Mouse (Mus musculus) heart, adult 9 months (tissue): Measurements from ENCODE around the gene Brca1.
A peak's percentile ranks its signal among the peaks of the same experiment; 100 is the strongest.
"Not testable (repeated sequence)": the region's sequence is repeated elsewhere in the genome, so short reads cannot be mapped to it uniquely, and the experiment has no call there.

Experiments used
- DNase-seq, 2 experiments: peaks; one replicate each; pipeline ENCODE4 v3.0.0; 2022; ENCODE audit warnings: low spot score in 2 of 2

Gene Brca1

GRCm38 (mm10) chr11:101449596-101449995, 102.2 kb downstream of the Brca1 start:
- not testable (repeated sequence) for DNase-seq

- no peak for DNase-seq
Observed at GRCm38 (mm10) chr11:101448899-101449298, 102.9 kb downstream of the Brca1 start.

- DNase-seq: peak; percentile 89 to 90
Observed at GRCm38 (mm10) chr11:101448274-101448746, 103.4 kb downstream of the Brca1 start, which contains the start of gene Ifi35. Gene Ifi35 (plus strand): TSS chr11:101448407.

- DNase-seq: no peak
Observed at GRCm38 (mm10) chr11:101447786-101448185, 104.0 kb downstream of the Brca1 start.

GRCm38 (mm10) chr11:101446860-101447259, 104.9 kb downstream of the Brca1 start:
- not testable (repeated sequence) for DNase-seq

GRCm38 (mm10) chr11:101446319-101446718, 105.4 kb downstream of the Brca1 start:
- no peak for DNase-seq

- DNase-seq: no peak
Observed at GRCm38 (mm10) chr11:101442760-101443159, 109.0 kb downstream of the Brca1 start.

- DNase-seq: peak; percentile 98
Observed at GRCm38 (mm10) chr11:101442127-101442693, 109.5 kb downstream of the Brca1 start, which contains the start of gene Rpl27. Gene Rpl27 (plus strand): TSS chr11:101442298.

- DNase-seq: not testable (repeated sequence)
Observed at GRCm38 (mm10) chr11:101441450-101442126, 110.2 kb downstream of the Brca1 start.
